Mouse (Mus musculus): ENCODE results near the gene Mob1a. TPM values are rescaled to one million over a fixed set of nuclear protein-coding genes. Genes with fewer than 3 reads are reported as not detected.
A peak's percentile ranks its signal among the peaks of the same experiment; 100 is the strongest.
"Not testable (repeated sequence)": the region's sequence is repeated elsewhere in the genome, so short reads cannot be mapped to it uniquely, and the experiment has no call there.

Mob1a gene
- total RNA-seq, 1 experiment from 2014 or later: 81.3 TPM

DNA sequence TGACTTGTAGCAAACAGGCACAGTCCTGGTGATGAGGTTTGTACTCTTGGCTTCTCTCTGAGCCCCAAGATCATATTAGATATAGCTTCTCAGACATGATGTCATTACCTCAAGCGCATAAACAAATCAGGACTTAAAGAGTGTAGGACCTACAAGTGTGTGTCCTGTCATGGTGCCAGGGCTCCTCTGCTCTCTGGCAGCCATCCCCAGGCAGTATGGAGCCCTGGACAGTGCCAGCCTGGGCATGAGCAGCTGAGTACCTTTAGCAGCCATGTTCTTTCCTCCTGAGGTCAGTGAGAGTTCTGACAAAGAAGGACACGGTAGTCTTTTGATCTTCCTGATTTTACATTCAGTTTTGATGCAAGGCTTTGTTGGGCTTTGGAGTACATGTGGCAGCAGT is 17.1 kb downstream of the Mob1a start:
- no peak for DNase-seq

DNA sequence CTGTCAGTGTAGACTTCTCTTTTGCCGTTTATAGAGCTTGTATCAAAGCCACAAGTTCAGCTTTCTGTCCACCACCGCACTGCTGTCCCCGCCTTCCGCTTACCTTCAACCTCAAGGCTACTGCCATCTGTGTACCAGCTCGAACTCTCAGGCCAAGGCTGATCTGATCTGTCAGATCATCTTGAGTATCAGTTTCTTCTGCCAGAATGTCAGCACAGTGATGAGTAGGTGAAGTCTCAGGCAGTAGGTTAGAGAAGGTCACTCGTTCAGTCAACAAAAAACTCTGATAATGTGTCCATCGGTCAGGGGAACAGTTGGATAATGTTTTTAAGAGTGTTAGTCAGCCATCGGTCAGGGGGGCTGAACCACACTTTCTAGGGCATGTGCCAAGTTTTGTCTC is 19.5 kb downstream of the Mob1a start:
- DNase-seq: not testable (repeated sequence)

DNA sequence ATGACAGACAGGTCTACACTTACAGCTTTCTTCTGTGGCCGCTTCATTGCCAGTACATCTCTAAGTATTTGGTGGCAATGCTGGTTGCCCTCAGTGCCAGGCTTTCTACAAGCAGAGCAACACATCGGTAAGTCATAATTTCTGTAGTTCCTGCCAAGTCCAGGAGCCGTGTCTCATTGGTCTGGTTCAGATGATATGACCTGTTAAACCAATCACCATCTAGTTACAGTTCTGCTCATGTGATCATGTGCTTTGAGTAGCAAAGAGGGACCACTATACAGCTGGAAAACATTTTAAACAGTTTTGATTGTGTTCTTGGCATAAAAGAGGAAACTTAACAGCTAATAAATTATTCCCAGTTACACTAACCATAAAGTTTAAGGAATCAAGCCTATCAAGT is 22.1 kb downstream of the Mob1a start:
- no peak for DNase-seq

DNA sequence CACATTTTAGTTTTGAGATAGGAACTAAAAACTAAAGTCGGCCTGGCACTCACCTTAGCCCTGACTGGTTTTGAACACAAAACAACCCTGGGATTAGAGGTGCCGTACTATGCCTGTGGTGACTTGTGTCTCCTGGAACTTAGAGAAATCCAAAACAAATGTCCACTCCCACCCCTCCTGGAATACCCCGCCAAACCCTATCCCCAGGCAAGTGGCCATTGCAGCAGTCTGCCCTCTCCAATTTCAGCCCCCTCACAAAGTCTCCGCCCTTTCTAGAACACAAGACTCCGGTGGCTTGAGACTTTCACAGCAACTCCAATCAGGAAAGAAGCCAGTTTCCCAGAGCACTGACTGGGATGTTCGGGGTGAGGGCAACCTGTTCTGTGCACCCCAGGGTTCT is 23.1 kb downstream of the Mob1a start, which contains the start of gene Bola3:
Gene Bola3, plus strand, starts transcription at position 275 of the 400 bp plus-strand sequence.
- DNase-seq: no peak

DNA sequence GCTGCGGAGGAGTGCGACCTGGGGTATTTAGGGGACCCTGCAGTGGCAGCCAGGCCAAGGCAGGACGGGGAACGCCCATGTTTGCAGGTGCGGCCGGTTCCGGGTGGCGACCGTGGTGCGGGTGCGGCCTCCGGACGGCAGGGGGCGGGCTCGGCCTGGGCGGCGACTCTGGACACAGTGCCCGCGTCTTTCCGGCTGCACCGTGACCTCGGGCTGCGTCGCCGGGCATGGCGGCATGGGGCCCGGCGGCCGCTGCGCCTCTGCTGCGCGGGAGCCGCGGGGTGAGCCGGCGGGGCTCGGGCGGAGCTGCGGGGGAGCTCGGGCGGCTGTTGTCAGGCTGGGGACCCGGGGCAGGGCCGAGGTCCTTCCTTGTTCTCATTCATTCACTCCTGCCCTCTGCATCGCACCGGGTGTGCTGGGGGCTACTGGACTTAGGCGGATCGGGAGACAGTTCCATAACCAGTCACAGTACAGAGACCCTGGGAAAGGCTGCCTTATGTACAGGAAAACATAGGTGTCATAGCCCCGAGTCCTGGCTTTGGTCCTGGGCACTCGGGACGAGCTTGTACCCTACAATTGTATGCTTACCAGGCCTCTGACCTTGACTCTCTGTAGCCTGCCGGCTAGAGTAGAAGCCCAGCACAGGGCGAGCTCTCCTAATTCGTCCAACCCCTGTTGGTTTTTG is 23.6 kb downstream of the Mob1a start:
- peak; percentile 94 for DNase-seq

DNA sequence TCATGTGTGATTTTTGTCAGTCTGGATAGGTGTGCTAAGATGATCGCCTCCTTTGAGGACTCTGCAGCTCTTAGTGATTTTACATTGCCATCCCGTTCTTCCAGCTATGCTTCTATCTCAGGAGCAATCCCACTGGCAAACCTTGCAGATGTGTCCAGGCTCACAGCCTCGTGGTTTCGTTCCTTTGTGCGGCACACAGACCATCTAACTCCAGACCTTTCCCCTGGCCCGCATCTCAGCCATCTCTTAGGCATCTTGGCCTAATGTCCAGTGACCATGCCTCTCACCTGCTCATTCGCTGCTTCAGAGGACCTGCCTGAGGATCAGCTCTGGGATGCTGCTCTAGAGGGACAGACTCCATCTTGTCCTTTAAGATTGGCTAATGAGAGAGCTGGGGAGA is 24.4 kb downstream of the Mob1a start:
- DNase-seq: no peak

DNA sequence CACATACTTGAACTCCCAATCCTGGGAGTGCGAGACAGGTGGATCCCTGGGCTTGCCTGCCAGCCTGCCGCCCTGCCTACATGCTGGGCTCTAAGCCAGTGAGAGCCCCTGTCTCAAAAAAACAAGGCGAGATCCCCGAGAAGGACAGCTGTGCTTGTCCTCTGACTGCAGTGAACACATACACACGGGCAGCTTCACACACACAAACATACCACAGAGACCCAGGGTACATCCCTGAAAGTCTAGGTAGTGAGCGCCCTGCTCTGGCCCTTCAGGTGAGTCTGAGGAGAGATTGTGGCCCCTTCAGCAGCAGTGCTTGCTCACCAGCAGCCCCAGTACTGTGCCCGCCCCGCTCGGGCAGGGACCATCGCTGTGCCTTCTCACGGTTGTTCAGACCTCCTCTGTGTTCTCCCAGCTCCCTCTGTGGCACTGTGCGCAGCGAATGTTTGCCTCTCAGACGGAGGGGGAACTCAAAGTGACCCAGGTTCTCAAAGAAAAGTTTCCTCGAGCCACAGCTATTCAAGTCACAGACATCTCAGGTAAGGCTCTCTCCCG is 25.1 kb downstream of the Mob1a start:
- no peak for DNase-seq

DNA sequence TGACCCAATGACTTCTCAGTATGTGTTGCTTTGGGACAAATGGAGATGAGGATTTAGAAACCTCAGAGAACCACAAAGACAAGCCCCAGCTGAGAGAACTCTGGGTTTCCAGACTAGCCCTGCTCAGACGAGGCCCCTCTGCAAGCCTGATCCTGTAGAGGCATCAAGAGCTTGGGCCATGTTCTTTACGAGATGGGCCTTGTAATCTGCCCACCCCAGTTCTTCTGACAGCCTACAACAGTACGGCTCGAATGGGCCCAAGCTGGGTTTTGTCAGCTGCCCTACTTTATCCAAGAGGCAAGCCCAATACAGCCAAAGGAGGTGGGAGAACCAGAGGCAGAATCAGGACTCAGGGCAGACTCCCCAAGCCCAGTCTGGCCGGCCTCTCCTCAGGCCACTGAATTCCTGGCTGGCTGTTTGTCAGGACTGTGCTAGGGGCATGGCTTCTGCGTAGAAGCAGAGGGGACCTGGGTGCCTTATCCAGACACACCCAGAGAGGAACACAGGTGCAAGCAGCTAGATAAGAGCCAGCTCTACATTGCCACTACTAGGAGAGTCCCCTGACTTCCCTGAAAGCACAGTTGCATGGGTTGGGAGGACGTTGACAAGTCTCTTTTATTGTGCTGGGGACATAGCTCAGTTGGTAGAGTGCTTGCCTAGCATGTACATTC is 25.8 kb downstream of the Mob1a start:
- no peak for DNase-seq

DNA sequence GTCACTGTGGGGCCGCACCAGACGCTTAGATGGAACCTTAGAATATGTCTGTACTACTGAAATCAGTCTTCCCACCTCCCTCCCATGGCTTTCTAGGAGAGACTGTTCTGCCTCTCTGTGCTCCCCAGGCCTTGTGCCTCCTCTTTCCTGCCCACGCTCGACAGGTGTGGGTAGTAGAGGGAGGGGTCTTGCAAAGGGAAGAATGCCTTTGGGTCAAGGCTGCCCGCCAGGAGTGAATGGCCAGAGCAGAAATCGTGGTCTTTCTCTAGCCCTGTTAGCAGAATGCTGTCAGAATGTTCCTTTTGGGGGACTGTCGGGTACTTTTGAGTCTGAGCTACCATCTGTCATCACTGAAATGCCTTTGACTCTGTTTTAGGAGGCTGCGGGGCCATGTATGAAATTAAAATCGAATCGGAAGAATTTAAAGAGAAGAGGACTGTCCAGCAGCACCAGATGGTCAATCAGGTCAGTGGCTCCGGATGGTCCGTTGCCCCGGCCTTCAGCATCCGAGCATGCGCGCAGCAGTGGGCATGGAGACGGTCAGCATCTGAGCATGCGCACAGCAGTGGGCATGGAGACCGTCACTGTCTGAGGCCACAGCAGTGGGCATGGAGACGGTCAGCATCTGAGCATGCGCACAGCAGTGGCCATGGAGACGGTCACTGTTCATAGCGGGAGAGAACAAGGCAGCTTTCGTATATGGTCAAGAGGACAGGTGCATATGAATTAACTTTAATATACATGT is 27.0 kb downstream of the Mob1a start:
- DNase-seq: no peak

DNA sequence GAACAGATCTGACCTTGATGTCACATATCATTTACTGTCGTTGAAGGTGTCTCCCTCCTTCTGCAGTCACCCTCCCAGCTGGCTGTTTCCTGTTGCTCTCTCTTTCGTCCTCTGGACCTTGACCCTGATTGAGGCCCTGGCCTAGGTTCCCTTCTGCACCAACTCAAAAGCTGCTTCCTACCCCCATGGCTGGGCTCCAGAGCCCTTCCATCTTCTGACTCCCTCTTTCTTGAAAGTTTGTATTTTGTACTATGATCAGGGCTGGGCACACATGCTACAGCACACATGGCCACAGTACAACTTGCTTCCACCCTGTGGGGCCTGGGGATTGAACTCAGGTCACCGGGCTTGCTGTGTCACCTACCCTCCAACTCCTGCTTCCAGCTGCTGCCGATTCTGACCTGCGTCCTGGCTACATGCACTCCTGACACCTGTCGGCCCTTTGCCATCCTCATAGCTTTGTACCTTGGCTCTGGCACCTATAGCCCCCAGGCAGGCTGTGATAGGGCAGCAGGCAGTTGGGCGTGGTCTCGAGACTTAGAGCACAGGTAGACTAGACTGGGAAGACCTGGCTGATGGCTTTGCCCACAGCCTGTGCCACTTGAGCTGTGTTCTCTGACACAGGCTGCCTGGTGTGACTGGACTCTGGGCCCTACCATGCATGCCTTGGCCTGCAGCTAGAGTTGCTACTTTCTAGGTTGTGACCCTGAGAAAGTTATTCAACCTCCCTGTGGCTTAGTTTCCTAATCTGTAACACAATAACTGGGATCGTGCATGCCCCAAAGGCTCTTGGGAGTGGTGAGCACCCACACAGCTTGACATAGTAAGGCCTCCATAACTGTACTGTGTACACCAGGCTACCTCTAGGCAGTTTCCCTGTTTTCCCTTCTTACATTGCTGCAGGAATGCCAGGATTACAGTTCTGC is 29.3 kb downstream of the Mob1a start:
- DNase-seq: no peak

DNA sequence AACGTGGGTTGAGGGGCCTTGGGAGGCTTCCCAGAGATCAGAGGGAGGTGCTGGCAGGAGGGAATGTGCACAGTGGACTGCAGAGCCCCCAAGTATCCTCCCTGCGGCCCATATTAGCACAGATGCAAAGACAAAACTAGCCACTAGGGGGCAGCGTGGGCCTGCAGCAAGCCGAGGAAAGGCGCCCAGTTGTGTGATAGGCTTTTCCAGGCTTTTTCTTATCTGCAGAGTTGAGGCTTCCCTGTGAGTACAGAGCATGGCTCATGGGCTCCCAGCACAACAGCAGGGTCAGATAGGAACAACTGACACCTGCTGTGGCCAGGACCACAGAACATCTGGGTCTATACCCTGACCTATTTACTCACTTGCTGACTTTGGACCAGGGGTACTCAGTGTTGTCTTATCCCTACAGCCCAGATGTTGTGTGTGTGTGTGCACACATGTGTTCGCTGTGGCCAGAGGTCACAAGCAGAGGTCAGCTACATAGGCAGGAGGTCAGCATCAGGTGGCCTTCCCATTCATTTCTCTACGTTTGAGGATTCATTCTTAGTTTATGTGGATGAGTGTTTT is 30.8 kb downstream of the Mob1a start:
- peak; percentile 88 for DNase-seq

DNA sequence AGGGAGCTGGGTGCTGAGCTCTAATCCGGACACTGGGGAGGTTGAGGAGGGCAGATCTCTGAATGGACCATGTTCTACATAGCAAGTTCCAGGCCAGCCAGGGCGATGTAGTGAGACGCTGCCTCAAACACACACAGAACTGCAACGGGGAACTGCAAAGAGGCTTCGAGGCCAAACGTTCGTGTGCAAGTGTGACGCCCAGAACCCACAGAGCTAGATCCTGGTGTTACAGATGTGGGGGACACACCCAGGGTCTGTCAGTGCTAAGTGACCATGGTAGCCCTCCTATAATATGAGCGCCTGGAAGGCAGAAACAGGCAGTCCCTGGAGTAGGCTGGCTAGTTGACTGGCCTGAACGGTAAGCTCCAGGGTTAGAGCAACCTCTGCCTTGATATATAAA is 31.6 kb downstream of the Mob1a start:
- no peak for DNase-seq

DNA sequence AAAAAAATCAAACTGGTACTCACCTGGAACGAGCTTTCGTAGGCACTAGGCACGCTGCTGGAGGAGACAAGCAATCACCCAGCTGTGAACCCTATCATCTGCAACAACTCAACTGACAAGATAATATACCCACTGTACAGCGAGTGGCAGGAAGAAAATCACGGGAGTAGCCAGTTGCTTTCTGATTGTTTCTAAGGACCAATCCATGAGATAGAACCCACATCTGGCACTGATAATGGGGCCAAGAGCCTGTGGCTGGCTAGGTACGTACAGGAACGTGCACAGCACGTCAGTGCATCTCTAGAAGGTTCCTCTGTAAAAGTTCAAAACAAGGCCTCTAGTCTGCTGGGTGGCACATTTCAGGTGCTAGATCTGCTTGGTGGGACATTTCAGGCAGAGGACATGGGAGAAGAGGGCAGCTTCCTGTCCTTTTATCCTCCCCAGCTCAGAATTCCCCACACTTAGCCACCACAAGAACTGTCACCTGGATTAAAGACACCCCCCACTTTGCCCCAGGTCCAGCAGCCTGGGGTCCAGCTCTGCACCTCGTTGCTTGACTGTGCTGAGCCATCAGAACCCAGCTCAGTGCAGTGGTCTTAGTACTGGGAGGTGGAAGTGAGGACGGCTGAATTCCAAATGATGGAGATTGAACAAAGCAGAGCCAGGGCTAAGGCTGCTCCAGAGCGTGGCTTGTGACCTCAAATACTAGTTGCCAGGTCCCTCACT is 35.9 kb downstream of the Mob1a start:
- no peak for DNase-seq

DNA sequence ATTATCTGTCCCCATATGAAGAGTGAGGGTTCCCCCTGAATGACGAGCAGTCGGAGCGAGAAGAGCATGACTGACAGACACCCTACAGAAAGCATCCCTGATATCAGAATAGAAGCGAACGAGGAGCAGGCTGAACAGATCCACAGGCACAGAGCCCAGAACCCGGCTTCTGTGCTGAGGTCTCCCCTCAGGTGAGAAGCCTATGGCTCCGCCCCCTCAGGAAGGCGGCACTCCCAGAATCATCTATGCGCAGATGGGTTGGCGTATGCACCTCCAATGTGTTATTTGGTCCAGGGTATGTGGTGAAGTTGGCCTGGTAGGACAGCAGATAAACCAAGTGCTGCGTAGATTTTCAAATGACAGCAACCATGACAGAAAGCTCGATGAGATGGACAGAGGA is 37.3 kb downstream of the Mob1a start:
- DNase-seq: no peak

DNA sequence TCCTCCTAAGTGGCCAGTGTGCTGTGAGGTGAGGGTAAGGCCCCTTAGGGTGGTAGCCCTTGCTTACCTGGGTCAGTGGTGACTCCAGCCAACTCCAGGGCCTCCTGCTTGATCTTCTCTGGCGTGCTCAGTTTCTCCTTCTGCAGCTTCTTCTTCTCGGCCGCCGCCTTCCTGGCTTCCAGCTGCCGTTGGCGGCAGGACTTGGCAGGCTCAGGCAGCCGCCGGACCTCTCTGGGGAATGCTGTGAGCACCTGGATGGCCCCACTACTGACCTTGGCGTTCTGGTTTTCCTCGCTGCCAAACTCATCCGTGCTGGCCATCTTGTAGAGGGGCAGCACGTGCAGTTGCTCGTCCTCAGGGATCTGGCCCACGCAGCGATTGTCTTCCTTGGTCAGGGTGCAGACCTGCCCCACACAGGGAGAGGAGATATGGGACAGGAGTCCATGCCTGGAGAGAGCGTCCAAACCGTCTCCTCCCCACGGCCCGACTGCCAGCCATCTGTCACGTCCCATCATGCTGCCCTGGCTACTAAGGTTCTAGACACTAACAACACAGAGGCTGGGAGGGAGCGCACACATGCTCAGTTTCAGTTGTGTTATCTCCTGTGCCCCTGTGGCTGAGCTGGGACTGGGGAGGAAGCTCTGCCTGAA is 44.6 kb downstream of the Mob1a start:
- no peak for DNase-seq

DNA sequence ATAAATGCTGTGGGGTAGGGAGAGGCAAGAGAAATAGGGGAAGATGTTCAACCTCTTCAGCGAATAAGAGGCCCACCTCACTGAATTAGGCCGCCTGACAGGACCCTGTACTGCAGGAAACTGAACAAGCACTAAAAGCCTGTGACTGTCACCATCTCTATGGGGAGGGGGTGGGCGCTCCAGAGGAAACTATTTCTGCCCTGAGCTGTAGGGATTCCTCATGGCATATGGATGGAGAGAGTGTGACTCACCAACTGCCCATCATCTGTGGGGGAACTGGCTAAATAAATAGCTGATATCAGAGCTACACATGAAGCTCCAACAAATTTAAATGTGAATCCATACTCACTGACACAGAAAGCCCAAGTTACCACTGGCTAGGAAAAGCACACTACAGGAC is 45.5 kb downstream of the Mob1a start:
- DNase-seq: no peak

DNA sequence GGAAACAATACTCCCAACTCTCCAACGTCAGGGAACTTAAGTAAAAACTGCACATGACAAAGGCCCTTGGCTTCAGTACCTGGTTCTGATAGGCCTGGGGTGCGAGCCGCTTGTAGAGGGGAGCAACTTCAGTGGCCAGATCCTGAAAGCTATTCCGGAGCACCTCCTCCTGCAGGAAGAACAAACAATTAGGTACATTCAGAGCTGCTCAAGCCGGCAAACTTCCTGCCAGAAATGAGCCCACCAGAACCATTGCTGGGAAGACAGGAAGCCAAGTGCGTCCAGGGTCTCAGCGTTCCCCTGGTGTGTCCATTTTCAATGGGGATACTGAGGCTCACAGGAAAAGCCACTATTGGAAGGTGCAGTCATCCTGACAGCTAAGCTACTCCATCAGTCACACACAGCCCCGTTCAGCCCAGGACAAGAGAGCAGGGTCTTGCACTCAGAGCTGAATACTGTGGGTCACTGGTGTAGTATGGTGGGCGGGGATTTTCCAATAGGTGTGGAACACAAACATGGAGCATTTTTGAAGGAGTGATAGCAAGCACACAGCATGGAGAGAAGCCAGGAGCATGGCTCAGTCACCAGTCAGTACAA is 48.0 kb downstream of the Mob1a start:
- DNase-seq: no peak

DNA sequence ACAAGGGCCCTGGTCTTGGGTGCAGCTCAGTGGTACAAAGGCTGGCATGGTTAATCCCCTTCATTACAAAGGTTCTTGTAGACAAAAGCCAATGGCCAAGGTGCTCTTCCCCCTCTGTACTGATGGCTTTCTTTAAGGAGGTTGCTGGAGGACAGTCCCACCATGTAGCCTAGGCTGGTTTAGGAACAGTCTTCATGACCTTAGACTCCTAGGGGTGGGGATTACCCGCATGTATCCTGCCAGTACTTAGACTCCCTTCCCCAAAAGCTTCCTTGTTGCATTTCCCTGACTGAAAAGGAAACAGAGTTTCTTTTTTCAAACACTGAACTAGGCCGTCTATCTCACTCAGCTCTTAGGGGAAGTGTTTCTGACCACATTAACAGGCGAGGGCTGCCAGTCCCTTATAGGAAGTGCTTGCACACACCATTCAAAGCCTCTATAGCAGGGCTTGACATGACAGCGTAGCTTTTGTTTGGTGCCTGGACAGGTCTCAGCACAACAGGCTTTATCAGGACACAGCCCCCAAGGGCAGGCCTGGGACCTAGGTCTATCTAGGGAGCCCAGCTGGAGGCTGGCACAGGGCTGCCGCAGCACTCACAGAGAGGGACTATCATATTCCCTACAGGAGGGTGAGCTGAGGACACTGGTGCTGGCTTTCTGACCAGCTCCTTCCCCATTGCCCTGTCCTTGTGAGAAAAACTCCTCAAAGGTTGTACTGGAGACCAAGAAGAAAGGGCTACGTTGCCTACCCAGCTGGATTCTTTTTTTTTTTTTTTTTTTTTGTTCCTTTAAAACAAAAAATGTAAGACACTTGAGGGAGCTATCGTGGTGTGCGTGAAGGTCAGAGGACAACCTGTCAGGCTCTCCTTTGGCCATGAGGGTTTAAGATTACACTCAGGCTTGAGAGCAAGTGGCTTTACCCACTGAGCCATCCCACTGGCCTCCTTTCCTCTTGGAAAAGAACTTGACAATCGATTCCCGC is 56.0 kb downstream of the Mob1a start:
- DNase-seq: no peak

Measured in adrenal gland, postnatal 25 days (tissue).